Mouse (Mus musculus): Measurements from ENCODE around the gene Prodh2. TPM values are rescaled to one million over a fixed set of nuclear protein-coding genes. Genes with fewer than 3 reads are reported as not detected.

Gene Prodh2
- polyA plus RNA-seq, 1 experiment from 2014 or later = 9.9 TPM

DNA sequence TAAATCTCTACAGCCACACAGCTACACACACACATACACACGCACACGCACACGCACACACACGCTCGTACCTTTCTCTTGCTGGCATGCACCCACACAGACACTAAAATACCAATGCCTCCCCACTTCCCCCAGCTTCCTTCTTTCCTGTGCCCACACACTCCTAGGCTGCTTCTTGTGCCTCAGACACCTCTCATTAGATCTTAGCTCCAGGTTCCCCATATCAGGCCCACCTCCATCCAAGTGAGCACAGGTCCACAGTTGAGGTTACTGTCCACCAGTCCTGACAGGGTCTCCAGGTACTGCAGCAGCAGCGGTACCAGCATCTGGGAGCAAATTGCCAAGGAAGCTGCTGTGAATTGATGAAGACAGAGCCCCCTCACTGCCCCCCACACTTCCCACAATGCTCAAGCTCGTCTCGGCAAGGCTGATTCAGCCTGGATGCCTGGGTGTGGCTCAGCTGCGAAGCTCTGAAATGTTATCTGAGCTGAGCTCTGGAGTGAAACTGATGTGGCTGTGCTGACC lies 37.9 kb downstream of the Prodh2 start:
- H3K9me3 ChIP-seq (ENCODE audit: control insufficient read depth, low read length) = no peaks in the 10 kb centered on the region
- H3K27me3 ChIP-seq (replicated peaks; ENCODE audit: control insufficient read depth, insufficient read depth, low read length) = no peaks in the 10 kb centered on the region
- 0 out of 2 replicates have a peak overlapping the region, but pooled peaks have one; percentile 16 for H3K9ac ChIP-seq (ENCODE audit: low read depth, low read length)
- no peak overlapping the region for H3K4me2 ChIP-seq (ENCODE audit: low read depth, low read length)
- peaks cover 14% of the 10 kb centered on the region; the same call in 1 of the 2 replicates for H3K36me3 ChIP-seq (ENCODE audit: control insufficient read depth, insufficient read depth, low read length)
- WGBS = 76% methylated on average over 9 of the region's 9 CpGs
- ATAC-seq = no peak
- H3K4me3 ChIP-seq (ENCODE audit: low read length) = no peak overlapping the region
- no peak overlapping the region for H3K27ac ChIP-seq (ENCODE audit: low read length)
- peaks cover 30% of the 10 kb centered on the region for H3K4me1 ChIP-seq (ENCODE audit: control insufficient read depth, insufficient read depth, low read length)

- Histone ChIP-seq H3K9me3 (ENCODE audit: control insufficient read depth, low read length) (no peaks in the 10 kb centered on the region), H3K9ac (ENCODE audit: low read depth, low read length) (peak overlapping the region; percentile 40; the same call in 1 of the 2 replicates), H3K36me3 (ENCODE audit: control insufficient read depth, insufficient read depth, low read length) (peaks cover 10% of the 10 kb centered on the region; the same call in 1 of the 2 replicates), H3K4me3 (ENCODE audit: low read length) (no peak overlapping the region), H3K4me1 (ENCODE audit: control insufficient read depth, insufficient read depth, low read length) (peaks cover 27% of the 10 kb centered on the region), H3K4me2 (ENCODE audit: low read depth, low read length) (peak overlapping the region; percentile 19; the same call in 1 of the 2 replicates), H3K27ac (ENCODE audit: low read length) (no peak overlapping the region; the same call in 1 of the 2 replicates), H3K27me3 (replicated peaks; ENCODE audit: control insufficient read depth, insufficient read depth, low read length) (no peaks in the 10 kb centered on the region)
- no peak for ATAC-seq
- WGBS = 40% methylated on average over 8 of the region's 8 CpGs
Measured at GRCm38 (mm10) chr7:30532931-30533330, 39.5 kb downstream of the Prodh2 start.

GRCm38 (mm10) chr7:30533941-30534632 lies 40.7 kb downstream of the Prodh2 start:
- WGBS = 14% methylated on average over 23 of the region's 26 CpGs
- ATAC-seq = peak; percentile 16
- H3K4me3 ChIP-seq (ENCODE audit: low read length) = peak overlapping the region; percentile 80
- H3K9me3 ChIP-seq (ENCODE audit: control insufficient read depth, low read length) = no peaks in the 10 kb centered on the region
- peaks cover 4% of the 10 kb centered on the region; the same call in 1 of the 2 replicates for H3K36me3 ChIP-seq (ENCODE audit: control insufficient read depth, insufficient read depth, low read length)
- H3K9ac ChIP-seq (ENCODE audit: low read depth, low read length) = peak overlapping the region; percentile 78
- no peak overlapping the region; the same call in 1 of the 2 replicates for H3K27ac ChIP-seq (ENCODE audit: low read length)
- H3K27me3 ChIP-seq (replicated peaks; ENCODE audit: control insufficient read depth, insufficient read depth, low read length) = no peaks in the 10 kb centered on the region
- H3K4me1 ChIP-seq (ENCODE audit: control insufficient read depth, insufficient read depth, low read length) = peaks cover 27% of the 10 kb centered on the region
- peak overlapping the region; percentile 97 for H3K4me2 ChIP-seq (ENCODE audit: low read depth, low read length)

DNA sequence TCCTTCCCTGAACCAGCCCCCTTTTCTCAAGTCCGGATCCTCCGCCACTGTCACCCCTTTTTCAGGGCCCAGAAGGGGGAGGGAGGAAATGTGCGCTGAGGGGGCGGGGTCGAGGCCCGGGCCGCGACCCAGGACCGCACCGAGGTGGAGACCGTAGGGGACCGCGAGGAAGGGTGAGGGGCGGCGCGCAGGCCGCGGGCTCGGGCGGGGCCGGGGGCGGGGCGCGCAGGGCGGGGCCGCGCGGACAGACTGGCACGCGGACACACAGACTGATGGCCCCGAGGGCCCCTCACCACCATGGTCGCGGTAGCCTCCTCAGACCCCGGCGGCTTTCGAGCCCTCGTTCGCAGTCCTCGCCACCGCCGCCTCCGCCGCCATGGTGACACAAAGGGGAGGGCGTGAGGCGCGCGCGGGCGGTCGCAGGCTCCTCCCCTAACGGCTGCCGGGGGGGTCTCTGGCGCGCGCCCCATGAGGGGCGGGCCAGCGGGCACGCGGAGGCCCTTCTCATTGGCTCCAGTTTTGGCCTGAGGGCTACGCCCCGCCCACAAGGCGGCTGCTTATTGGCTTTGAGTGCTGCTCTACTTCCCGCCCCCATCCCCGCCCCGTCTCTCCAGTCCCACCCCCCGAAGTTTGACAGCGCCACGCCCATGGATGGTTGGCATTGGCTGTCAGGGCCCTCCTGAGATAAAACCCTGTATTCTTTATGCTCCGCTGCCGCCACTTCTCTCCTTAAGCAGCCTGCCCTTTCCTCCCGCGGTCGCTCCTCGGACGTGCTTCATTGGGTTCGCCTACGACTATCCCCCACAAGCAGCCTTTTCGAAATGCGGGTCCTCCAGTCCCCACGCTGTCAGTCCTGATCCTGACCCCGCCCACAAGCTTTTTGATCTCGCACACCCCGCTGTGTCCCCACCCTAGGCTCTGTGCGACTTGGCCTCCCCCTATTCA lies 41.5 kb downstream of the Prodh2 start, which contains the start of gene Arhgap33:
Gene Arhgap33 (minus strand): TSS at position 428 of the 945 bp plus-strand sequence.
- under 1% methylated on average over 72 of the region's 84 CpGs for WGBS
- peak within 1 kb of the TSS; percentile 80 for H3K4me3 ChIP-seq (ENCODE audit: low read length)
- H3K9me3 ChIP-seq (ENCODE audit: control insufficient read depth, low read length) = no peaks in the 10 kb centered on the region
- peak within 1 kb of the TSS; percentile 97 for H3K4me2 ChIP-seq (ENCODE audit: low read depth, low read length)
- H3K9ac ChIP-seq (ENCODE audit: low read depth, low read length) = peak within 1 kb of the TSS; percentile 78
- H3K36me3 ChIP-seq (ENCODE audit: control insufficient read depth, insufficient read depth, low read length) = no peaks in the 10 kb centered on the region
- peaks cover 27% of the 10 kb centered on the region for H3K4me1 ChIP-seq (ENCODE audit: control insufficient read depth, insufficient read depth, low read length)
- no peaks in the 10 kb centered on the region for H3K27me3 ChIP-seq (replicated peaks; ENCODE audit: control insufficient read depth, insufficient read depth, low read length)
- ATAC-seq = peak; percentile 94
- peak within 1 kb of the TSS; percentile 63 for H3K27ac ChIP-seq (ENCODE audit: low read length)

DNA sequence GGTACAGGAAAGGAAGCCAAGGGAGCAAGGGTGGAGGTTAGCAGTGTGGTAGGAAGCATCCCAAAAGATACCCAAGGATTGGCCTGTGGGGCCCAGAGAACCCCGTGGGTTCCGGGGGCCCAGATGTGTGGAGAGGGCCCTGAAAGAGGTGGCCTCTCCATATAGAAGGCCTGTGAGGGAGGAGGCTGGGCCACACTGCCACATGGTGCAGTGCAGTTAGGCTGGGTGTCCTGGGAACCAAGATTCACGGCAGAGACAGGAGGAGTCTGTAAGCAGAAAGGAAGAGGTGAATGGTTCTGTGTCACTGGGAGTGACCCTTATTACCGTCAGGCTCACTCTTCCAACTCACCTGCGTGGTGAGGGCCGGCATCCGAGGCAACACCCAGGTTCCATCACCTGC lies 47.1 kb downstream of the Prodh2 start:
- Histone ChIP-seq H3K4me3 (ENCODE audit: low read length) (no peak overlapping the region), H3K9ac (ENCODE audit: low read depth, low read length) (no peak overlapping the region), H3K36me3 (ENCODE audit: control insufficient read depth, insufficient read depth, low read length) (peaks cover 8% of the 10 kb centered on the region; the same call in 1 of the 2 replicates), H3K4me2 (ENCODE audit: low read depth, low read length) (no peak overlapping the region), H3K27me3 (replicated peaks; ENCODE audit: control insufficient read depth, insufficient read depth, low read length) (no peaks in the 10 kb centered on the region), H3K4me1 (ENCODE audit: control insufficient read depth, insufficient read depth, low read length) (peaks cover under 1% of the 10 kb centered on the region), H3K9me3 (ENCODE audit: control insufficient read depth, low read length) (no peaks in the 10 kb centered on the region), H3K27ac (ENCODE audit: low read length) (no peak overlapping the region)
- ATAC-seq = no peak
- WGBS = 90% methylated on average over 7 of the region's 7 CpGs

DNA sequence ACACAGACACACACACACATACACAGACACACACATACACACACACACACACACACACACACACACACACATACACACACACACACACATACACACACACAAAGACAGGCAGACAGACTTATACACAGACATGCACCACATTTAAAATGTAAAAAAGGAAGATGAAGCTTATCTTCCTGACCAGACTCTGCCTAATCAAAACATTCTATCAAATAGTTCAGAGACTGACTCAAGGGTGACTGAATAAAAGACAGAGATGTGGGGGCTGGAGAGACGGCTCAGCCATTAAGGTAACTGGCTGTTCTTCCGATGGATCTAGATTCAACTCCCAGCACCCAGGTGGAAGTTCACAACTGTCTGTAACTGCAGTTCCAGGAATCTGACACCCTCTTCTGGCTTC lies 50.9 kb downstream of the Prodh2 start:
- 94% methylated on average over 2 of the region's 2 CpGs for WGBS

GRCm38 (mm10) chr7:30549880-30550279 lies 56.5 kb downstream of the Prodh2 start:
- no peak overlapping the region for H3K4me3 ChIP-seq (ENCODE audit: low read length)
- H3K36me3 ChIP-seq (ENCODE audit: control insufficient read depth, insufficient read depth, low read length) = peaks cover 6% of the 10 kb centered on the region
- 95% methylated on average over 2 of the region's 2 CpGs for WGBS
- H3K27ac ChIP-seq (ENCODE audit: low read length) = no peak overlapping the region
- no peaks in the 10 kb centered on the region for H3K9me3 ChIP-seq (ENCODE audit: control insufficient read depth, low read length)
- no peak for ATAC-seq
- peaks cover 9% of the 10 kb centered on the region for H3K4me1 ChIP-seq (ENCODE audit: control insufficient read depth, insufficient read depth, low read length)
- H3K9ac ChIP-seq (ENCODE audit: low read depth, low read length) = no peak overlapping the region
- no peak overlapping the region for H3K4me2 ChIP-seq (ENCODE audit: low read depth, low read length)
- no peaks in the 10 kb centered on the region for H3K27me3 ChIP-seq (replicated peaks; ENCODE audit: control insufficient read depth, insufficient read depth, low read length)

More for the DNA sequence above, 50.9 kb downstream of the Prodh2 start:
- Histone ChIP-seq H3K27me3 (replicated peaks; ENCODE audit: control insufficient read depth, insufficient read depth, low read length) (no peaks in the 10 kb centered on the region), H3K9ac (ENCODE audit: low read depth, low read length) (no peak overlapping the region), H3K36me3 (ENCODE audit: control insufficient read depth, insufficient read depth, low read length) (peaks cover 11% of the 10 kb centered on the region), H3K4me3 (ENCODE audit: low read length) (no peak overlapping the region), H3K4me1 (ENCODE audit: control insufficient read depth, insufficient read depth, low read length) (no peaks in the 10 kb centered on the region), H3K27ac (ENCODE audit: low read length) (no peak overlapping the region), H3K9me3 (ENCODE audit: control insufficient read depth, low read length) (no peaks in the 10 kb centered on the region), H3K4me2 (ENCODE audit: low read depth, low read length) (no peak overlapping the region)
- ATAC-seq = no peak

DNA sequence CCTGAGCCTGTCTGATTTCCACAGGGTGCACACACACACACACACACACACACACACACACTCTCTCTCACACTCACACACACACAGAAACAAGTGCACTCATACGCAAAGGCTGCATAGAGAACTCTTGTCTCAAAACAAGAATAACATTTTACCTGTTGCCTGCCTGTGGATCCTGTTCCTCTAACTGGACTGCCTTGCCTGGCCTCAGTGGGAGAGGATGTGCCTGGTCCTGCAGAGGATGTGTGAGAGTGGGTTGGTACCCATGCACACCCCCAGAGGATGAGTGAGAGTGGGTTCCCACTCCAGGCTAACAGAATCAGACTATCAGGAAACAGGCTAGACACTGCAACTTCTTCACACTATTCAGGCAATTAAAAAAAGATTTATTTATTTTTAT lies 57.2 kb downstream of the Prodh2 start:
- WGBS = 97% methylated on average over 1 of the region's 1 CpGs
- no peak overlapping the region for H3K4me2 ChIP-seq (ENCODE audit: low read depth, low read length)

More for the DNA sequence above, 57.2 kb downstream of the Prodh2 start:
- no peak overlapping the region for H3K27ac ChIP-seq (ENCODE audit: low read length)
- no peak overlapping the region for H3K9ac ChIP-seq (ENCODE audit: low read depth, low read length)
- H3K36me3 ChIP-seq (ENCODE audit: control insufficient read depth, insufficient read depth, low read length) = peaks cover 6% of the 10 kb centered on the region
- no peak overlapping the region for H3K4me3 ChIP-seq (ENCODE audit: low read length)
- no peak for ATAC-seq
- H3K4me1 ChIP-seq (ENCODE audit: control insufficient read depth, insufficient read depth, low read length) = peaks cover 9% of the 10 kb centered on the region
- no peaks in the 10 kb centered on the region for H3K9me3 ChIP-seq (ENCODE audit: control insufficient read depth, low read length)
- no peaks in the 10 kb centered on the region for H3K27me3 ChIP-seq (replicated peaks; ENCODE audit: control insufficient read depth, insufficient read depth, low read length)
